Mouse (Mus musculus): Measurements from ENCODE around the gene Pus7. TPM values are rescaled to one million over a fixed set of nuclear protein-coding genes. Genes with fewer than 3 reads are reported as not detected.

Pus7 gene
- total RNA-seq, 2 experiments from 2014 or later = 4.6 to 8.0 TPM

Other genes with a start within 250 kb of the Pus7 start
- 8.6 and 12.6 TPM in 2 replicates for gene Srpk2, start 99.1 kb downstream of the Pus7 start, total RNA-seq (2015; ENCODE audit: low replicate concordance)
- 10.1 and 12.8 TPM in 2 replicates for gene Srpk2, start 99.1 kb downstream of the Pus7 start, total RNA-seq (2017; ENCODE audit: low replicate concordance)
- gene Rint1, start 4.0 kb upstream of the Pus7 start, total RNA-seq (2015; ENCODE audit: low replicate concordance) = 24.7 and 24.9 TPM in 2 replicates
- gene Rint1, start 4.0 kb upstream of the Pus7 start, total RNA-seq (2017; ENCODE audit: low replicate concordance) = 41.8 and 43.9 TPM in 2 replicates
- 18.4 and 40.7 TPM in 2 replicates for gene Tomm7, start 60.5 kb upstream of the Pus7 start, total RNA-seq (2015; ENCODE audit: low replicate concordance)
- 34.3 and 54.9 TPM in 2 replicates for gene Tomm7, start 60.5 kb upstream of the Pus7 start, total RNA-seq (2017; ENCODE audit: low replicate concordance)
- 145 and 170 TPM in 2 replicates for gene Fam126a, start 247.0 kb upstream of the Pus7 start, total RNA-seq (2015; ENCODE audit: low replicate concordance)
- 145 and 177 TPM in 2 replicates for gene Fam126a, start 247.0 kb upstream of the Pus7 start, total RNA-seq (2017; ENCODE audit: low replicate concordance)

Measured in erythroid progenitor cell, adult 5-6 weeks (primary cell).